Mouse (Mus musculus) cerebral cortex, adult 2 months (tissue): ENCODE results near the gene Diras2.

Experiments
- WGBS: fragments of 180-500 bp; shearing (Covaris S2); methylation state at CpG from one replicate; pipeline ENCODE4 v1.1.7; 2018; 5-methylcytosine and 5-hydroxymethylcytosine counted together

The Diras2 gene

DNA sequence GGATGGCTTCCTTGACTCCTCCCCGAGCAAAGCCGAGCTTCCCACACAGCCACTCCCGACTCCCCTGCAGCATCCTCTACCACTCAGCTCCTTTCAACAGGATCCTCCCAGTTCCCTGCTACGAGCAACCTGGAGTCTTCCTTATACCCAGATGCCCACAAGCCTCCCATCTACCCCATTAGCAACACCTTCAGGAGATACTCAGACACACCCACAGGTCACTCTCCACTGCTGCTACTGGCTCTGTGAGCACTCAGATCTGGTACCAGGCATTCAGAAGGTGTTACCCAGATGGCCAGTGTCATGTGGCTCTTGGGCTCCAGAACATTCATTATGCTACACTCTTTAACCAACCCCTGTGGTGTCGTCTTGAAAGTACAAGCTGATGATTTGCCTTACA is 11.7 kb downstream of the Diras2 start:
- 59% methylated on average over 5 of the region's 5 CpGs for WGBS

DNA sequence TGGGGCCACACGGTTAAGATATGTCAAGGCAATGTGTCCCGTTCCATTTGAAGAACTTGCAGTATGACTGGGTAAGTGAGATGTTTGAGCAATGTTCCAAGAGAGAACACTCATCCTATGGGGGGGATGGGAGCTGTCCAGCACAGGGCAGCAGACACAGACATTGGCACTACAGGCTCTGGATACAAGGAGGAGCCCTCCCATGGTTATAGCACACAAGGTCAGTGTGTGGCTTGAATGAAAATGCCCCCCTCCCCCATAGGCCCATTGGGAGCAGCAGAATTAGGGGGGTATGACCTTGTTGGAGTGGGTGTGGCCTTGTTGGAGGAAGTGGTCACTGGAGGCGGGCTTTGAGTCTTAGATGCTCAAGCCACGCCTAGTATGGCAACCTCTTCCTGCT is 12.7 kb downstream of the Diras2 start:
- 83% methylated on average over 4 of the region's 4 CpGs for WGBS

DNA sequence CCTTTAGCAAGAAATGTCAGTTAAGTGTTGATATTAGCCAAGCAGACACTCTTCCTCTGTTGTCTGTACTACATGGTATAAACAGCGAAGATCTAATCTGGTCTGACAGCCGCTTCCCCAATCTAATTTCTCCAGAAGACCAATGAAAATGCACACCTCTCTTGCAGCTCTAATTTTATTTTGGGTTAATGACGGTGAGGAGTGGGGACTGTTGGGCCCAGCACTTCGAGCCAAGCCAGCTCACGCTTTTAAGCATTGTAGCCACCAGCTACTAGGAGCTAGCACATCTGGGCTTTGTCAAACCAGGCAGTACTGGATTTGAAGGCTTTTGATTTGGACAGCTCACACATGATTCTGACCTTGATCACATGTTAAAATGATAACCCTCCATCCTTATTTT is 14.1 kb downstream of the Diras2 start:
- 72% methylated on average over 5 of the region's 5 CpGs for WGBS

DNA sequence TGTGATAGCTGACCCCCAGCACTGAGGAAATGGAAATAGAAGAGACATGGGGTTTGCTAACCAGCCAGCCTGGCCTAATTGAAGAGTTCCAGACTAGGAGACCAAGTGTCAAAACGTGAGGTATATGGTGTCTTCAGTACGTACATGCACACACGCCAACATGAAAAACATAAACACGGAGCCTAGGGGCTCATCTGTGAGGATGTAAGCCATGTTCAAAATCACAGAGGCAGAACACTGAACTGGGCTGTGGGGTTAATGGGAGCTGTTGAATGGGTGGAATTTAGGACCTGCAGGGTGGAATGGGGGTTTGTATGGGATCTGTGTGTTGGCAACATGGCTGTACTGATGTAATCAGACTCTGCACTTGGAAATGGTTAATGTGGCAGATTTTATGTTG is 14.5 kb downstream of the Diras2 start:
- WGBS, result 85% methylated on average over 4 of the region's 4 CpGs

DNA sequence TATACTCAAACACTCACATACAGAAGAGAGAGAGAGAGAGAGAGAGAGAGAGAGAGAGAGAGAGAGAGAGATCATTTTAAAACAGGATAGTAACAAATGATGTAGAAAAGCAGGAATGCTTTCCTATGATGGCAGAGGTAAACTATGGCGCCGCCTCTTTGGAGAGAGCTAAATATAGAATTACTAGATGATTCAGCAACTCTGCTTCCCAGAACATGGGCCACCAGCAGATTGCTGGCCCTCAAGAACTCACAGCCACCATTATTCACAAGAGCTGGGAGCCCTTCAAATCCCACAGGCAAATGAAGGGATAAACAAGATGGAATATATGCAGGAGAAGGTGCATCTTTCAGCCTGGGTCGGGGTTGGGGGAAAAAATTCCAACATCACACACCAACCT is 15.0 kb downstream of the Diras2 start:
- WGBS, result 47% methylated on average over 3 of the region's 3 CpGs

DNA sequence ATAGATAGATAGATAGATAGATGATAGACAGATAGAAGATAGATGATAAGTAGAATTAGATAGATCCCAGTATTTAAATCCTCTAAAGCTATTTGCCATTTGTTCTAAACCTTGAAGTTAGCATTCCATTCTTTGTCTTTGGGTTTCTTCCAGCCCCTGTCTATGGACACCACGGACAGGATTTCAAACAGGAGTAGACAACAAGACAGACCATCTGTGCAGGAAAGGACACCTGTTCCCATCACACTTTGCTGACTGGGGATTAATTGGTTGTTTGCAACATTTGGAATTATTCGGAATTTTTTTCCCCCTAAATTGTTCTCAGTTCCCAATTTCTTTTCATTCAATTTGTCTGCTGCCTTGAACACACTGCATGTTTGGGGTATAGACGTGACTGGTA is 17.5 kb downstream of the Diras2 start:
- 52% methylated on average over 3 of the region's 3 CpGs for WGBS

DNA sequence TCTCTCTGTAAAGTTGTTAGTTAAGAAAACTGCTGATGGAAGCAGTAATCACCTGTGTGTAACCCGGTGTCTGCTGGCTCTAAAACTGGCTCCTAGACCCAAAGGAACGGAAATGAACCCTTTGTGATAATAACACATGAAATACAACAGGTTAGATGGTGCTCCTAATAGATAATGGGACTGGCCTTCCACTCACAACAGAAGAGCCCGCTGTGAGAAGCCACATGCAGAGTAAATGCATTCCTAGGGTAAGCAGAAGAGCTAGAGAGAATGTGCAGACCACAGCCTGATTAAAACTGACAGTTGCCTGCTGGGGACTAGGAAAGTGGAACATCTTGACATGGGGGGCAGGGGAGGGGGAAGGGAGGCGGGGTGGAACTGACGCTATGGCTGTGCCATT is 18.7 kb downstream of the Diras2 start:
- 56% methylated on average over 5 of the region's 5 CpGs for WGBS

DNA sequence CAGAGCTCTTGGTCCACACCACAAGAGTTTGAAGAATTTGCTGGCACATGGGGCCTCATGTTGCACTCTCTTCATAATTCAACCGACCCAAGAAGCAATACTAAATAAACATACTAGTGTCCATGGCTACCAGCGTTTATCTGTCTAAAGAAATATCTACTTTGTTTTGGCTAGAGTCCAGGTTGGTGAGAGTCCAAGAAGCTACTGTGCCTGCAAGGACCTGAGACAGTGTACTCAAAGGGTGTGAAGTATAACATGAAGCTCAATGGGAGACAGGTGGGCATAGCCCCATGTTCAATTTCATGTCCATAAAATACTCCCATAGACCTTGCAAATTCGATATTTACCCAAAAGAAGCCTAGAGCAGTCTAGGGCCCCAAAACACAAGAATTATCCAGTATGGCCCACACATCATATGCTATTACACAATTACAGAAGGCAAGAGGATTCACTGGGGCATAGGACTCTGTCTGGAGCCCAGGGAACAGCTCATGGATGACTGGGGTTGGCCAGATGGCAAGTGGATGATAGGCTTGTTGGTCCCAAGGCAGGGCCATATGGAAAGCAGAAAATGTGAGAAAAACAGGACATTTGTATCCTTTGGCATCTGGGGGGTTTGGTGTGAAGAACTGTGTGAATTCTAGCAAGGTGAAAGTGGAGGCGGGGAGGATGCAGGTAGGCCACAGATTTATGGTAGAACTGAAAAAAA is 20.8 kb downstream of the Diras2 start:
- 57% methylated on average over 4 of the region's 4 CpGs for WGBS

DNA sequence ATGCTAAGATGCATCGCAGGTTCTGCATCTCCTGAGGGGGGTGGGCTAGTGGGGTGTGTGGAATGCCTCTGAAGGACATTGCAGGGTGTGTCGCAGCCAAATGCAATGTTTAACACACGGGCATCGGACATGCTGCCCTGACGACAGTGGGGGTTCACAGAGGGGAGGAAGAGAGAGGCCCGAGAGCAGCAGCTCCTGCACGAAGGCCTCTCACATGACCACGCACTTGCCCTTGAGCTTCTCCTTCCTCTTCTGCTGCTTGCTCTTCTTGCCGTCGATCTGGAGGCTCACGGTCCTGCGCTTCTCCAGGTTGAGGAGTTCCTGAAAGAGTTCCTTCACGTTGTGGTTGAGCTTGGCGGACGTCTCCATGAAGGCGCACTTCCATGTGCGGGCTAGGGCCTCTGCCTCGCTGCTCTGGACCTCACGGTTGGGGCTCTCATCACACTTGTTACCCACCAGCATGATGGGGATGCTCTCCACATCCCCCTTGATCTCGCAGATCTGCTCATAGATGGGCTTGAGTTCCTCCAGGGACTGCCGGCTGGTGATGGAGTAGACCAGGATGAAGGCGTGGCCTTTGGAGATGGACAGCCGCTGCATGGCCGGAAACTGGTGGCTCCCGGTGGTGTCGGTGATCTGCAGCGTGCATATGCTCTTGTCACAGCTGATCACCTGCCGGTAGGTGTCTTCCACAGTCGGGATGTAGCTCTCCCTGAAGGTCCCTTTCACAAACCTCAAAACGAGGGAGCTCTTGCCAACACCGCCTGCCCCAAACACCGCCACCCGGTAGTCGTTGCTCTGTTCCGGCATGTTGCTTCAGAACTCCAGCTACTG is 23.4 kb downstream of the Diras2 start:
- 80% methylated on average over 35 of the region's 35 CpGs for WGBS

DNA sequence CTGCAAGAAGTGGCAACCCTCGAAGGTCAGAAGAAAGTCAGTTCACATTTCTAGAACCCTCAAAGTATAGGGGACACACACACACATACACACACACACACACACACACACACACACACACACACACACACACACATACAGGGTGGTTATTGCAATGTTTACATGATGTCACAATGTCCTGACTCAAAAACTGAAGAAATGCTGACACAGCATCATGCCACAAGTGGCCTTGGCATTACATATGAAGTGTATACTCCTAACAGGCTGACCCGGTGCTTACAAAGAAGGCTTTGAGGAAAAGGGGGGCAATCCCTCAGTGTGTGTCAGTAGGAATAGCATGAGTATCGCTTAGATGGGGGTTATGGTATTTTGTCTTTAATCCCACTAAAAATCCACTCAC is 24.3 kb downstream of the Diras2 start:
- WGBS, result 74% methylated on average over 3 of the region's 3 CpGs

DNA sequence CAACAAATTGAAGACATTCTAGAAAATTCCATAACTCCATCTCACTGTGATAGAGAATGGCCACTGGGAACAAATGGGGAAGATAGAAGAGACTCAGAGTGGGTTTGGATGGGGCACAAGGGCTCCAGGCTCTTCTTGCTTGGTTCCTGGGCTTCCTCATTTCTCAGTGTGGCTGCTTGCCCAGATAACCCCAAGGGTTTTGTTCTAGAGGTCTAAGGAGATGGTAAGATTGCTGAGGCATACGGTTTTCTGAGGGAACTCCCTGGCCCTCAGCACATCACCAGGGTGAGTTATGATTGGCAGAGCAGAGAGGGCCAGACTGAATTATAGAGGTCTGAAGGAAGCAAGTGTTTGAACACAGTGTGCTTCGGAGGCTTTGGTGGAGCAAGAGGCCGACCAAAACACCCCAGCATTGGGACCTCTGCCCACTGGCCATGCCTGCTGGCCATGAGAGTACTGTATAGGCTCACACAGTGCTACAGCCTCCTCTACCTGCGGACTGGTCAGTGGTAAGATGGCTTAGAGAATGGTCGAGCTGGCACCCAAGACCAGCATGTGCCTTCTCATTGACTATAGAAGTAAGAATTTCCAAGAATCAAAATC is 25.3 kb downstream of the Diras2 start:
- 72% methylated on average over 5 of the region's 5 CpGs for WGBS

DNA sequence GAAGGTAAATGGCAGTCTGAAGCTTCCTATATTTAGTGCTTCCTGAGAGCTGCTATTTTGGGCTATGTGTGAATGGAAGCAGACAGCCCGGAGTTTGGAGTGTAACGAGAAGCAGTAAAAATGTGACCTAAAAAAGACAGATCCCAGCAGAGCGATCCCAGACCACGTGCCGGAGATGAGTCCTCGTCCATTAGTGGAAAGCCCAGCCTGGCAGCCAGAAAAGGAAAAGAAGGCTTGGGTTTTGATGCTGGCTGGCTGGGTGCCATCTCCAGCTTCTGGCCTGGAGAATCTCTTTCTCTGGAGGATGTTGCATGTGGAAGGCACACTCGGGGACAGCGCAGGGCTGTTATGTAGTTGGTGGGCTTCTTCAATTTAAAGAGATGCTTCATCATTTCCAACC is 29.4 kb downstream of the Diras2 start:
- 9% methylated on average over 8 of the region's 8 CpGs for WGBS

DNA sequence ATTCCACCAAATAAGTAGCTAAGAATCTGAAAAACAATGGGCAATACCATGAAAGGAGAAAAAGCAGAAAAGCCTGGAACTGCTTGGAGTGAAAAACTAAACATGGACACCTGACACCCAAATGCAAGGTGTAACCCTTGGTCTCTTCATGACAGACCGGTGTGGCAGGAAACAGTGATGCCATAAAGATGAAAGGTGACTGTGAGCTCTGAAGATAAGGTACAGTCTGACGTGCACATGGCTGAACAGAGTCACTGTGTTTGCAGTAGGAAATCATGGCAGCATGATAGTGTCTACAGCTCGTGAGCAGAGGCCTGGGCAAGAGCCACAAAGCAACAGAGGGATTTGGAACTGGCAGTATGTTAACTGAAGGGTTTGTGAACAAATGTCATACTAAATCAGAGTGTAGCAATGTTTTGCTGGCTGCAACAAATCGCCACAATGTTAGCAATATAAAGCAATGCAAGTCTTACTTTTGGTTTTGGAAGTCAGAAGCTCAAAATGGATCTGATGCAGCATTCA is 34.0 kb downstream of the Diras2 start:
- 65% methylated on average over 4 of the region's 4 CpGs for WGBS

DNA sequence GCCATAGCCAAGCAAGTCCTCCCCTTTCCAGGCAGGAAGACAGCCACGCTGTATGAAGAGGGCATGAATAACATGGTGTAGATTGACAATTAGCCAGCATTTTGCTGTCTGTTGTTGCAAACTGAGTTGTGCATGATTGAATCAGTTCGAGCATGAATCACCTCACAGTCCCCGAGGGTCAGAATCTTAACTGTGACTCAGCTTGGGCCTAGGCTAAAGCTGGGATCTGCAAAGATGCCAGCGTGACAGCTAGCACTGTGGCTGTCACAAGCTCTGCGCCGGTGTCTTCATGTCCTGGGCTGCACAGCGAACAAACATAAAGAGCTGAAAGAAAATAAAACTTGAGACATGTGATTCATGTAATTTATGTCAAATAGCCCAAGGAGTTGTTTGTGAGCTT is 42.3 kb downstream of the Diras2 start:
- 85% methylated on average over 7 of the region's 7 CpGs for WGBS

DNA sequence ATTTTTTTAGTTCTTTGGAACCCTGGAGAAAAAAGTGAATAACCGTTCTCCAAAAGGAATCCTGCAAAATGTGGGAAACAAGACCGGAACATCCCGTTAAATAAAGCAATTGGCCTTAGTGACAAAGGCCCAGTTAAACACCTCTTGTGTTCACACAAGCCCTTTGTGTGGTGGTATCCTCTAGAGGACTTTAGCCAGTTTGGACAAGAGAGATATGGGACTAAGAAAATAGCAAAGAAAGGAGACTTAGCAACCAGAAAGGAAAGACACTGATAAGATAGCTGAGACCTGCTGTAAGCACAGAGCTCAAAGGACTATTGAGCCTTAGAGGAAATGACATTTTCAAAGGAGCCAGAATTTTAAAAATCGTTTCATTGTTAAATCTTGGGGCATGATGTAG is 47.0 kb downstream of the Diras2 start:
- whole genome bisulfite sequencing, result 89% methylated on average over 4 of the region's 4 CpGs

DNA sequence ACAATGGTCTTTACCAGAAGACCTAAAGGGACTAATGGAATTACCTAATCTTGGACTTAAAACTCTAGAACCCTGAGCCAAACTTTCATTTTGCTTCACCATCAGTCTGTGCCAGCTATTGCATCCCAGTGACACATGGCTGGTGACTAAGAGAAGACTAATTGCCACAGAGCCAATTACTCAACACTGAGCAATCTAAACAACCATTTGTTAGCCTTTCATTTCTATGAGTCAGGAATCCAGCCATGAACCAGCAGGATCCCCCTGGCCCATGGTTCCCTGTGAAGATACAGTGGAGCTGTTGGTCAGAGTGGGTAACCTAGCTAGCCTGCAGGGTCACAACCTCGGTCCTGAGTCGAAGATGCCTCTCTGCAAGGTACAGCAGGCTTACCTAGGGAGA is 49.3 kb downstream of the Diras2 start:
- WGBS, result 76% methylated on average over 2 of the region's 2 CpGs

DNA sequence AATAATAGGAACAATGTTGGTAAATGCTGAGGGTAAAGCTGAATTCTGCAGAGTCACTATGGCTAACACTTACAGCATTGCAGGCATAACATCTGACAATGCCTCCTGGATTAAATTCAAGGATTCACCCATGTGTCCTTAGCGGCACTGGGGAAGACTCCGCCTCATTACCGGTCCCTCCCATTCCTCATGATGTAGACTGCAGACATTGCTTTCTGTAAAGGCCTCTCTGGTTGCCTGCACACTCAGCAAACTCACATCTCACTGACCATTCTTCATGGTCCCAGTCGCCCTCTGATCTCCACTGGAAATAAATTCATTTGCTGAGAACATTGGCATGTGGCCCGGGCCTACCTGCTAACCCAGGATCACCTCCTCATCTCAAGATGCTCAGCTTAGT is 51.9 kb downstream of the Diras2 start:
- WGBS, result 94% methylated on average over 5 of the region's 5 CpGs

DNA sequence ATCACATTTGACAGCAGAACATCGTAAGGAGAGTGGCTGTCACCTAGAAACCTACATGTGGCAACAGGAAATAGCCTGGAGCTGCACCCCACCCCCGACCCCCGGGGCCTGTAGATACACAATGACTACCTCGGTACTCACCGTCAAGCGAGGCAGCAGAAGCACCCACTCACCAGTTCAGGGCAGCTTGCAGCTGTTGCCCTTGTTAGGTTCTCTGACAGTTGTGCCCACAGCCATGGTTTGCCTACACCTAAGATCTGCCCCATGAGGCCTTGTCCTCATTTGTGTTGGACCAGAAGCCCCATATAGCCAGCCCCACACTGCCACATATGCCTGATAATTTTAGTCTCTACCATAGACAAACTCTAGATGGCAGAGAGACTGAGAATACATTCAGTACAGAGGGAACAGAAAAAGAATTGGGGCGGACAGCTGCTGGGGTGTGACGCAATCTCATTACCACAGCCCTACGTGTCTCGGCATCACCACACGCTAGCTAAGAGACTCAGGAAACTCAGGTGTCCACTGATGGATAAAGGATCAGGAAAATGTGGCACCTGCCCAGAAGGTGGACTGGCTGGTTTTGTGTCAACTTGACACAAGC is 54.0 kb downstream of the Diras2 start:
- WGBS, result 64% methylated on average over 11 of the region's 11 CpGs

DNA sequence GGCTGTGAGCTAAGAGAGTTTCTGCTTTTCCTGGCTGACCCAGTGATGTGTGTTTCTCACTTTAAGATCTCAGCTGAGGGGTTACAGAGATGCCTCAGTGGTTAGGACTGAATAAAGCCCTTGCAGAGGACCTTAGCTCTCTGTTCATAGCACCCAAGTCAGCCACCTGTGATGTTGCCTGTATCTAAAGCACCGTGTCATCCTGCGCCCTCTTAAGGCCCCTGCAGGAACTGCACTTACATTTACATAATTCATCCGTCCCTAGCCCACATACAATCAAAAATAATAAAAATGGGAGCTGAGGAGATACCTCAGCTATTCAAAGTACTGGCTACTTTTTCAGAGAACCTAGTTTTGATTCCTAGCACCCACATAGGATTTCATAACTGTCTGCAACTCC is 54.9 kb downstream of the Diras2 start:
- 46% methylated on average over 3 of the region's 3 CpGs for WGBS

DNA sequence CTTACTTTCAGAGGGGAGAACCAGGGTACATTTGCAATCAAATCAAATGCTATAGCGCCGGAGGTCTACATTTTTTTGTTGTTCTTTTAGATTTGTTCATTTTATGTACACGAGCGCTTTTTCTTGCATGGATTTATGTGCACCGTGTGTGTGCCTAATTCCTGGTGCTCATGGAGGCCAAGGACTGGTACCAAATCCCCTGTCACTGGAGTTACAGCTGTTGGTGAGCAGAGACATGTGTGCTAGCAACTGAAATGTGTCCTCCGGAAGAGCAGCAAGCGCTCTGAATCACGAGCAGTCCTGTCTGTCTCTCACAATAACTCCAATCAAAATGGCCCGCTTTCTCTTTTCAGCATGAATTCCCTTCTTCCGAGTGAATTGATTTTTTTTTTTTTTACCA is 55.8 kb downstream of the Diras2 start:
- 72% methylated on average over 10 of the region's 10 CpGs for WGBS

DNA sequence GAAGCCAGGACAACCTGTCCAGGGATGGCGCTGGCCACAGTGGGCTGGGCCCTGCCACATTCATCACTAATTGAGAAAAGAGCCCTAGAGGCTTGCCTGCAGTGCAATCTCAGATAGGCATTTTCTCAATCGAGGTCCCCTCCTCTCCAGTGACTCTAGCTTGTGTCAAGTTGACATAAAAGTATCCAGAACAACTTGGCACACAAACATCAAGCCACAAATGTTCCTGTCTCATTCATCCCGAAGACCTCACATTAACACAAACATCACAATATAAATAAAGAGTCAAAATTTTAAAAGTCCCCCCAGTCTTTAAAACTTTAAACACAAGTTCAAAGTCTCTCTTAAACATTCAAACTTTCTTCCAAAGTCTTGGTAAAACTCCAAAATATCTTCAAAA is 56.3 kb downstream of the Diras2 start:
- 72% methylated on average over 3 of the region's 3 CpGs for WGBS
